Mouse (Mus musculus): ENCODE data around the gene Pafah1b3.
A peak's percentile ranks its signal among the peaks of the same experiment; 100 is the strongest.

Gene Pafah1b3

DNA sequence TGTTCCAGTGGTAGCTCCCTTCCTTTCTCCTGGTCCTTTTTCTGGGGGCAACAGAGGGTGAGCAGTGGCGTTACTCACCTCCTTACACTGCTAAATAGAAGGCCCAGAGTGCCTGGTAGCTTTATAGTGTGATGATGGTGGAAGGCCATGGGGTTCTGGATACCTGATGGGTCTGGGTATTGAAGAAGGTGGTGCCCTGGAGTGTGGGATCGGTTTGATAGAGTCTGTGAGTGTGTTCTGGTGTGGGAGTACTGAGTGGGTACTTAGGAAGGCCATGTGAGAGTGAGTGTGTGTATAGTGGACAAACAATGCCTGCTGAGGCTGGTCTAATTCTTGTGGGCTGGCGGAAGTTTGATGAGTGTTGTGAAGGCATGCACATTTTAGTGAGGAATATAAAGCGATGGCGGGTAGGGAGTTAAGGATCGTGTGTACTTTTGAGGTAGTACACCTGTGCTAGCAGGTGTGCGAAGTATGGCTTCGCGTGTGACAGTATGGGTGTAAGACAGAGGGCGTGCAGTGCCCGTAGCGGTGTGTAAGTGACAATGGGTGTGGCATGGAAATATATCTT lies 16.5 kb downstream of the Pafah1b3 start:
- DNase-seq (ENCODE audit: low spot score) = no peak

DNA sequence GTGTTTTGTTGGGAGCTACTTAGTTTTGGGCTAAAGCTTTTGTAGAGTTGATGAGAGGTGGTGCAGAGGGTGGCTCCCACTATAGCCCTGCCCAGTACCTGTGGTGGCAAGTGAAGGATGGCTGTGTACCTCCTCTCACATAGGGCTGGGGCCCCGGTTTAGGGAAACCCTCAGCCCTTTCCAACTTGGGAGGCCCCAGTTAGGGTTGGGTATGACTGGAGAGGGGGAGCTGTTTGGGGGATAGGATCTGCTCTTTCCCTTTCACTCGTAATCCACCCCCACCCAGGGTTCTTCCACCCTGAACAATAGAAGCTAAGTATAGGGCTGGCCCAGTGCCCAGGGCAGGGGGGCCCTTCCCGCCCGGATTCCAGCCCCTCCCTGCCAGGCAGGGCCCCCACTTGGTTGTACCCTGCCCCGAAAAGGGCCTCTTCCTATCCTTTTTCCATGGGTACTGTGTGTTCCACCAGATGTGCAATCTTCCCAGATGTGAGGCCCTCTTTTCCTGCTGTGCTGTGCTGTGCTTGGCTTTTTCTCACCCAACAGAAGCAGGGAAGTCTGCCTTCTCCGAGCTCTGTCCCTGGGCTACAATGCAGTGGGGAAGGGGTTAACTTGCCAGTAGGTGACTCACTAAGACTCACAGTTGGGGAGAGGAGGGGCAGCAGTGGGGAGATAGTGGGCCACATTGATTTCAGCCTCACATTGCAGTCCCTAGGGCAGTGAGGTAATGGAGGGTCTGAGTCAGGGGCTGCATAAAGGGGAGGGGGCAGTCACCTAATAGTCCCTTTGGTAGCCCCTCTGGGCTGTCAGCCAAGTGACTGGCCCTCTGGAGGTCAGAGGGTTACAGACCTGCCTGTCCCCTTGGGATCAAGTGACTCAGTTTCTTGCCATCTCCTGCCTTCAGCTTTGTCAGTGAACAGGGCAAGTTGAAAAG lies 17.7 kb downstream of the Pafah1b3 start:
- peak; percentile 61 for DNase-seq (ENCODE audit: low spot score)

DNA sequence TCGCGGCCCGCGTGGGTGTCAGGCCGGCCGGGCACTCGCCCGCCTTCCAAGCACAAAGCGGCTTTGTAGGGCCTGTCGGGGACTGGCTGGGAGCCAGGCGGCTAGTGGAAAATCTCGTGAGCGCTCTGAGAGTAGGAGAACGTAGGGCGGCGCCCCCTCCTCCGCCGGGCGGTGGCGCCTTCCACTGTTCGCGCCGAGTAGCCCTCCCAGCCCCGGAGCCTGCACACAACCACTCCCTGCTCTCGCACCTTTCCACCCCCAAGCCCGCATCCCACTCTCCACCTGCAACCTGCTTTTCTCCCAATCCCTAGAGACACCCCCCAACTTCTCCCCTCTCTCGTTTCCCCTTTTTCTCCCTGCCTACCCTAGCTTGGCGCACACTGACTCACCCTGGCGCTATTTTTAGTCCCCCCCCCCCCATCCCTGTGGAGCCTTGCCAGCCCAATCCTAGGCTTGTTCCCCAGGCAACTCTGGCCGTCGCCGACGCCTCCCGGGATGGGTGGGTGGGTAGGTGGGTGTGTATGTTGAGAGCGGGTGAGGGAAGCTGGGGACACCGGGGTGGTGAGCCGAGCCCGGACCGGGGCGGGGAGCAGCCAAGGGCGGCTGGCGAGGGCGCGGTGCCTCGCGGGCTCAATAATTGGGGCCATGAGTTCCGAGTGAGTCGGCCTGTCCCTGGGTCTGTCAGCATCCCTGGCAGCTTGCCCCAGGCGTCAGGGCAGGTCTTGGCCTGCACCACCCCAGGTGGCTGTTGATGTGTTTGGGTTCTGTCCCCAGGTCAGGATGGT lies 18.5 kb downstream of the Pafah1b3 start:
- peak; percentile 71 for DNase-seq (ENCODE audit: low spot score)

DNA sequence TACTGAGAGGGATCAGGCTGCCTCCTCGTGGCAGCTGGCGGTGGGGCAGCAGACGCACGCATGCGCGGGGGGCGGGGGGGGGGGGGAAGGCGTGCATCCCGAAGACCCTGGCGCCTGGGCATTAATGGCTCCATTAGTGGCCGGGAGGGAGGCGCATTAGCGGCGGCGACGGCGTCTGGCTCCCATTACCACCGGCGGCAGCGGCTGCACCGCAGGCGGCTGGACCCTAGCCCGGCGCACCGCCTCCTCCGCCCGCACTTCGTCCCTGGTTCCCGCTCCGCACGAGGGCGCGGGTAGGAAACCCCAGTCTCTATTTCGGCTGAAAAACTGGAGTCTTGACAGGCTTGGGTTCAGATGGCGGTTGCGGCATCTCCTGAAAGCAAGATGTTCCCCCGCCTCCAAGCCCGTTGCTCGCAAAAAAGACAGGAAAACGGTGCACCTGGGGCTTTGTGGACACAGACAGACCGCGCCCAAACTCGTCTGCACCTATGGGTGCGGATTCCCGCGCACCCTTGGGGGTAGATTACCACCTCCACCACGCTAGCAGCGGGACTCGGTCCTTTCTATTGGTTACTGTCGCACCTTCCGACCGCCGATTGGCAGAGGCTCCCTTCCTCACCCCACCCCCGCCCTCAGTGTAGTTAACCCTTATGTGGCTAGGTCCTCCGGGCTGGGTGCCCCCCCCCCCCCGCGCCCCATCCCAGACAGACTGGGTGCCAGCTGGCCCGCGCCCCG lies 19.3 kb downstream of the Pafah1b3 start:
- DNase-seq (ENCODE audit: low spot score) = peak; percentile 85

DNA sequence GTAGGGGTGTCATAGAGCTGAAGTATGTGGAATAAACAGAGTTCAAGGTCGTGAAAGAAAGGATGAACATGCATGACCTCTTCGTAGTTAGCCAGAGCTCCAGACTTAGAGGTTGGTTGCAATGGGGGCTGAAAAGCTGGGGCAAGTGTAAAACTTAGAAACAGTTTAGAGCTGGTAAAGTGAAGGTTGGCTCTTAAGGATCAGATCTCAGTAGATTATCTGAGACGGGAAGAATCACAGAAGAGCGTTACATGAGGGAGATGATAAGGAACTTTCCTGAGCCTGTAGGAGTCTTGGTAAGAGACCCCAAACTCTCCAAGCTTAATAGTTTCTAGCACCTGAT lies 19.8 kb downstream of the Pafah1b3 start:
- no peak for DNase-seq (ENCODE audit: low spot score)

DNA sequence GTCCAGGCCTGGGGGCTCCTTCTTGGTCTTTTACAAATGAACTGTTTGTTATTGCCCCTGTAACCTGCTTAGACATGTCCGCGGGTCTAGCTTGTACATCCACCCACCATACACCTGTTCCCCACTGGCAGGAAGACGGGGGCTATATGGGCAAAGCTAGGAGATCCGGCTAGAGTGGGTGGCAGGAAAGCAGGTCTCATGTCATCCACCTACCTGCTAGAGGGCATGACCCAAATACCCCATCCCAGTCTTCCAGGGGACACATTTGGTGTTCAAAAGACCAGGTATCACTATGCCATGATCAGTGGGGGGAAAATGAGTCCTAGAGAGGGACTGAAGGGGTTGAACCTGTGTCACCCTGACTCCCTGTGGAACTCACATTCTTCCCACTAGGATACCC lies 20.4 kb downstream of the Pafah1b3 start:
- no peak for DNase-seq (ENCODE audit: low spot score)

DNA sequence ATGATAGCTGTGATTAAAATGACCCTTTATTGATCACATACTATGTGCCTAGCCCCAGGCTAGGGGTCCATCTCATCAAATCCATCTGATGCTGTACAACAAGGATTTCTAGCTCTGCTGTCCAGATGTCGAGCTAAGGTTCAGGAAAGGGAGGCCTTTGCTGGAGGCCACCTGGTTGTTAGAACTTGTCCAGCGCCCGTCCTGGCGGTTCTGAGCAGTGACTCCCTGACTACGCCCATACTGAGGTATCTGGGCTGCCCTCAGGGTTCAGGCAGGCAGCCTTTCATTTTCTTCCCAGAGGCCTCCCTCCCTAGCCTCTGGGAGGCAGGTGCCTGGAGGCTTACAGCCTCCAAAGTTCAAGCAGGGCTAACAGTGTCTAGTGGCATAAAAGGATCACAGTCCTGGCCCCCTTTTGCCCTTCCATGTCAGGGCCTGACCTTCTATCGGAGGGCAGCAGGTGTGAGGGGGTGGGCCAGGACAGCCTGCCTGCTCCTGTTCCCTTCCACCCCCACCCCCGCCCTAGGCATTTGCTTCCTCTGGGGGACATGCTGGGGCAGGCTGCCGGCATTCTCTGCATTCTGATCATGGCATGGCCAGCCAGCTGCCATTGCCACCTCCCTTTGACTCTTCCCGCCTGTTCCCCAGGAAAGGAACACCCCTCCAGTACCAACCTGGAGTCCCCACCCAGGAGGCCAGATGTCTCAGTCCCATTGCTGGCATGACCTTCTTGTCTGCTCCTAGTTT lies 22.1 kb downstream of the Pafah1b3 start:
- no peak for DNase-seq (ENCODE audit: low spot score)

DNA sequence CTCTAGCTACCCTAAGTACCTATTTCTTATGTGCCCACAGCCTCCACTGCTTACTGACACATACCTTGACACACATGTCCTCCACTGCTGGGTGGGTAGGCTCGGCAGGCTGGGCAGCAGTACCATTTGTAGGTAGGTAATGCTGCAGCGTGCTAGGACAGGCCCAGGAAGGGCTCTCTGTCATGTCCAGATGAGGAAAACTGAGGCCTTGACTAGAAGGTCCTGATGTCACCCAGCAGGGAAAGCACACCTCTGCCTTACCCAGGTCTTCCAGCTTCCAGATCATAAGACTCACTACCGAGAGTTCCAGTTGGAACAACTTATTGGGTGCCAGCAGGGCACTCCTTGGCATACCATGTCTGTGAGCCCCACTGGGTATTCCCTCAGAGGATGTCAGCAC lies 22.8 kb downstream of the Pafah1b3 start:
- DNase-seq (ENCODE audit: low spot score) = no peak

DNA sequence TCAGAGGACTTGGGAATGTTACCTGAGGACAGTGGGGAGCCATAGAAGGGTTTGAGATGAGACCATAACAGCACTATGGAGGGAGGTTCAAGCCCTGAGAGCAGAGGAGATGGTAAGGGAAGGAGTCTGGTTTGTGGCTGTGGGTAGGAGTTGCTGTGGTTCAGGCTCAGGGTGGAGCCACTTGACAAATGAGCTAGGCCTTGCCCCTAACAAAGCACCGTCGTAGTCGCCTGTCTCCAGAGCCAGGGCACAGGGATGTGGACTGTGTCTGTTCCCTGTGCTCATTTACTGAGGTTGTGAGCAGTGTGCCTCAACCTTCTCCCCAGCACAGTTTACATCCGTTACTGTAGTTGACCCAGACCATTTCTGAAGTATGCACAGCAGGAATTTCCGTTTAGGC lies 23.2 kb downstream of the Pafah1b3 start:
- DNase-seq (ENCODE audit: low spot score) = no peak

DNA sequence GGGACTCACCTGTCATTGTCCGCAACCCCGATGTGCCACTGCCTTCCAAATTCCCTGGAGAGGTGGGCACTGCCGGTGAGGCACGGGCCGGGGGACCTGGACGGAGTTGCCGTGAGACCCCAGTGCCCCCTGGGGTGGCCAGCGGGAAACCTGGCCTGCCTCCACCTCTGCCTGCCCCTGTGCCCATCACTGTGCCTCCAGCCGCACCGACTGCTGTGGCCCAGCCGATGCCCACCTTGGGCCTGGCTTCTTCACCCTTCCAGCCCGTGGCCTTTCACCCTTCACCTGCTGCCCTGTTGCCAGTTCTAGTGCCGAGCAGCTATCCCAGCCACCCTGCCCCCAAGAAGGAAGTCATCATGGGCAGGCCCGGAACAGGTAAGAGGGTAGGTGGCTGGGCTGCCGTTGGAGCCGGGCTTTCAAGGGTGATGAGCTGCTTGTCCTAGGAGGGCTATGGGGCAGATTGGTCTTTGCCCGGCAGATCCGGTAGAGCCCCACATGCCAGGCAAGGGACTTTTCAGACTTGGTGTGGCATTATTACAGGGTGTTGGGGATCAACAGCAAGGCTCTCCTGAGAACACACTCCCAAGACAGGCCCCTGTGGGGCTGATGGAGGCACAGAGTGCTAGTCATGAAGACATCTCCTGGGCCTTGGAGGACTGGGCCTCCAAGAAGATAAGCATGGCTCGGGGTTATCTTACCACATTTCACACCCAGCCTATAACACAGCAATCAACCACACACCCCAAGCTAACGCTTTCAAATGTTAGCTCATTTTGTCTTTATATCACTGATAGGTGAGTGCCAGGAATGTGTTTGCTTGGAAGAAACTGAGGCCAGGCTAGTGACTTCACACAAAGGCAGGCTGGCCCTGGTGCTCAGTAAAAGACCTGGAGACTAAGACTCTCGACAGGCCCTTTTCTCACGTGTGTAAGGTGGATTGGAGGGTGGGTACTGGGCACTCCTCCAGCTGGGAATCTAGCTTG lies 24.2 kb downstream of the Pafah1b3 start:
- no peak for DNase-seq (ENCODE audit: low spot score)

DNA sequence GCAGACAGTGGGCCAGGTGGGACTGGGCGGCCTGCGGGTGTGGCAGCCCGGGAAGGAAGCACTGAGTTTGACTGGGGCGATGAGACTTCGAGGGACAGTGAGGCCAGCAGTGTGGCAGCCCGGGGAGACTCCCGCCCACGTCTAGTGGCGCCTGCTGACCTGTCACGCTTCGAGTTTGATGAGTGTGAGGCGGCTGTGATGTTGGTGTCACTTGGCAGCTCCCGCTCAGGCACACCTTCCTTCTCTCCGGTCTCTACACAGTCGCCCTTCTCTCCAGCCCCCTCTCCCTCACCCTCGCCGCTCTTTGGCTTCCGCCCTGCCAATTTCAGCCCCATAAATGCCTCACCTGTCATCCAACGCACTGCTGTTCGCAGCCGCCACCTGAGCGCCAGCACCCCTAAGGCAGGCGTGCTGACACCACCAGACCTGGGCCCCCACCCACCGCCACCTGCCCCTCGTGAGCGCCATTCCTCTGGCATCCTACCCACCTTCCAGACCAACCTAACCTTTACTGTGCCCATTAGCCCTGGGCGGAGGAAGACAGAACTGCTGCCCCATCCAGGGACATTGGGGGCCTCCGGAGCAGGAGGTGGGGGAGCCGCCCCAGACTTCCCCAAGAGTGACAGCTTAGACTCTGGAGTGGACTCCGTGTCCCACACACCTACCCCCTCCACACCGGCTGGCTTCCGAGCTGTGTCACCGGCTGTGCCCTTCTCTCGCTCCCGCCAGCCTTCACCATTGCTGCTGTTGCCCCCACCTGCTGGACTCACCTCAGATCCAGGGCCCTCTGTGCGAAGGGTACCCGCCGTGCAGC lies 25.1 kb downstream of the Pafah1b3 start:
- DNase-seq (ENCODE audit: low spot score) = no peak

DNA sequence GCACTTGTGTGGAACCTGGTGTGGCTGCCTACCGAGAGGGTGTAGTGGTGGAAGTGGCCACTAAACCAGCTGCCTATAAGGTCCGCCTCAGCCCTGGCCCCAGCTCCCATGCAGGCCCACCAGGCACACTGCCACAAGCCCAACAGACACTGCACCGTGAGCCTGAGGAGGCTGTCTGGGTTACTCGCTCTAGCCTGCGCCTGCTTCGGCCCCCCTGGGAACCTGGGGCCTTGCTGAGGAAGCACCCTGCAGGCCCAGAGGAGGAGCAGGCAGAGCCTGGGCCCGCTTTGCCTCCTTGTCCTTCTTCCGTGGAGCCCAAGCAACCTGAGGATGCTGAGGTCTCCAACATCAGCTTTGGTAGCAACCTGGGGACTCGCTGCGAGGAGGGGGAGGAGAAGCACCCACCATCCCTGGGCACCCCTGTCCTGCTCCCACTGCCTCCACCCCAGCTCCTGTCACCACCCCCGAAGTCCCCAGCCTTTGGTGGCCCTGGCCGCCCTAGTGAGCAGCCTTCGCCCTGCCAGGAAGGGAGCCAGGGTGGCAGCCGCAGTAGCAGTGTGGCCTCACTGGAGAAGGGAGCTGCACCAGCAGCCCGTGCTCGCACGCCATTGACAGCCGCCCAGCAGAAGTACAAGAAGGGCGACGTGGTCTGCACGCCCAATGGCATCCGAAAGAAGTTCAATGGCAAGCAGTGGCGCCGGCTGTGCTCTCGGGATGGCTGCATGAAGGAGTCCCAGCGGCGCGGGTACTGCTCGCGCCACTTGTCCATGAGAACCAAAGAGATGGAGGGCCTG lies 25.9 kb downstream of the Pafah1b3 start:
- no peak for DNase-seq (ENCODE audit: low spot score)

DNA sequence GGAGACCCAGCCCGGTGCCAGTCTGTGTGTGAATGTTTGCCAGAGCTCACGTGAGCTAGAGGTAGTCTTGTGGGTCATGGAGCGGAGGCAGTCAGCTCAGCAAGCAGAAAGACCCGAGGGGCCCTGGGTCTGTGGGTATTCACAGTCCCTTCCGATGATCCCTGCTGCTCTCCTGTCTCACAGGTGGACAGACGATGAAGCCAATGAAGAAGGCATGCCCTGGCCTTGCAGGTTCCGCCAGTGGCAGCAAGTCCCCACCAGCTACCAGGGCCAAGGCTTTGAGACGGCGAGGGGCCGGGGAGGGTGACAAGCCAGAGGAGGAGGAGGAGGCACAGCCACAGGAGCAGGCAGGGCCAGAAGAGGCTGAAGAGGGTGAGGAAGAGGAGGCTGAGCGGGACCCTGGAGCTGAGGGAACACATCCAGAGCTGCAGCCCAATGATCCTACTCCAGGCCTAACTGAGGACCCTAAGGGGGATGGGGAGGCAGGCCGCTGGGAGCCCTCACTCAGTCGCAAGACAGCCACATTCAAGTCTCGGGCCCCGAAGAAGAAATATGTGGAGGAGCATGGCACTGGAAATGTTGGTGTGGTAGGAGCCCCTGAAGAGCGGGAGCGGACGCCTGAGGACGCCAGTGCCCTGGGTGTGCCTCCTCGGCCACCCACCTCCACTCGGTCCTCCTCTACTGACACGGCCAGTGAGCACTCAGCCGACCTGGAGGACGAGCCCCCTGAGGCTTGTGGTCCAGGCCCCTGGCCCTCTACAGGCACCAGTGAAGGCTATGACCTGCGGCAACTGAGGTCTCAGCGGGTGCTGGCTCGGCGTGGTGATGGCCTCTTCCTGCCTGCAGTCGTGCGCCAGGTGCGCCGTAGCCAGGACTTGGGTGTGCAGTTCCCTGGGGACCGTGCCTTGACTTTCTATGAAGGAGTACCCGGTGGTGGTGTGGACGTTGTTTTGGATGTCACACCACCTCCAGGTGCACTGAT lies 26.8 kb downstream of the Pafah1b3 start:
- DNase-seq (ENCODE audit: low spot score) = no peak

DNA sequence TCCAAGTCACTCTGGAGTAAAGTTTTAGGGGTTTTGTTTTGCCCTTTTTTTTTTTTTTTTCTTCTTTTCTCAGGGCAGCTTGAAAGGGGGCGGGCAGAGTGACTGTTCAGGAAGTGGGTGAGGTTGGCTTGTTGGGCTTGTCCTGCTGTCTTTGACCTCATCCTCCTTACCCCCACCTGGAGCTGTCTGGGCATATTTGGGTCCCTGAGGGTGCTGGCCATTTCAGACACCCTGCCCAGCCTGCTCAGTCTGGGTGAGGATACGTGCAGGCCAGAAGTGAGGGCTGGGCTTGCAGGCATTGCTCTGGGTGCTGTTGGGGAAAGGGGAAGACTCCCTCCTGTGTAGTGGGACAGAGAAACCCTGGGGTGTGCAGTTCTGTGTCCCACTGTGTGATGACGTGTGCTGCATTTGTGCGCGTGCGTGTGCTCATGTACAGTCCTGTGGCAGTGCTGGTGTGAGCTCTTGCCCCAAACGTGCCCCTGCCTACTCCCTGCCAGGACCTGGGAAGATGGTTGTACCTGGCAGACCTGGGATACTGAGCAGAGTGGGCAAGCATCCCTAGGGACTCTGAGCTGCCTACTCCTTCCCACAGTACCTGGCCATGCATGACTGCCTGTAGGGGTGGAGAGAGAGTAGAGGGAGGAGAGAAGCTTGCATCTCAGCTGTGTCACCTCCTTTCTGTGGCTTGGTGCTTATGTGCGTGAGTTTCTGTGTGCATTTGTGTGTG lies 28.1 kb downstream of the Pafah1b3 start:
- DNase-seq (ENCODE audit: low spot score) = no peak

DNA sequence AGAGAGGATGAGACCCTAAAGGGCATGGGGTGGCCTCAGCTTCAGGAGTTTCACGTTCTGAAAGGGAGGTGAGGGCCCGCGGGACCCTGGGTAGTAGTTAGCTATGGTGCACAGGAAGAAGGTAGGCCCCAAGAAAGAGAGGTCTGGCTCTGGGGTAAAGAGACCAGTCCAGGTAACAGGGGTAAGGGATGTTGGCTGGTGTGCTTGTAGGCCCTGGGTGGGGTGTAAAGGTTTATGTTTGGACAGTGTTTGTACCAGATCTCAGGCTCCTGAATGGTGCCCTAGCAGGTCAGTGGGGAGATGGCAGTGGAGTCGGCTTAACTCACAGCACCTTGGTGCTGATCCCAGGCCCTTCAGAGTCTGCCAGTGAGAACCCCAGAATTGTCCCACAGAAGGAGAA lies 28.8 kb downstream of the Pafah1b3 start:
- no peak for DNase-seq (ENCODE audit: low spot score)

DNA sequence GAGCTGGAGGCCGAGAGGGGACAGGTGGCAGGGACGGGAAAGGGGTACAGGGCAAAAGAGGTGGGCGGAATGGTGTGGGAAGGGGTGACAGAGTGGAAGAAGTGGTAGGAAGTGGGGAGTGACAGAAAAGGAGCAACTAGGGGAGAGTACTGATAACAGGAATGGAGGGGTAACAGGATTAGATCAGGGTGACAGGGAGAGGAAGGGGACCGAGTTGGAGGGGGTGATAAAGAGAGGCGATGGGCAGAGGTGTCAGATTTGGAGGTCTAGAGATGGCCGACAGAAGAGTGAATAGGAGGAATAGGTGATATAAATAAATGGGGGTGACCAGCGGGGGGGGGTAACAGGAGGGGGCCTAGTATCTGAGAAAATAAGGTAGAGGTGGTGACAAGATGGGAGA lies 29.2 kb downstream of the Pafah1b3 start:
- no peak for DNase-seq (ENCODE audit: low spot score)
